Mouse (Mus musculus): ENCODE data around the gene Ntmt1. TPM values are rescaled to one million over a fixed set of nuclear protein-coding genes. Genes with fewer than 3 reads are reported as not detected.

Gene Ntmt1
- polyA plus RNA-seq, 1 experiment from 2014 or later, result 121 TPM

- Histone ChIP-seq H3K4me2 (ENCODE audit: low read length) (no peak overlapping the region), H3K36me3 (ENCODE audit: control insufficient read depth, insufficient read depth) (no peaks in the 10 kb centered on the region), H3K9me3 (ENCODE audit: control insufficient read depth, low read length) (no peaks in the 10 kb centered on the region), H3K27ac (ENCODE audit: low read length) (no peak overlapping the region), H3K27me3 (replicated peaks; ENCODE audit: control insufficient read depth, insufficient read depth, low read length) (peaks cover 14% of the 10 kb centered on the region), H3K4me1 (replicated peaks; ENCODE audit: control insufficient read depth, insufficient read depth, low read length) (peaks cover 7% of the 10 kb centered on the region), H3K9ac (replicated peaks; ENCODE audit: low read depth, low read length) (no peak overlapping the region), H3K4me3 (replicated peaks; ENCODE audit: low read length) (no peak overlapping the region)
- no peak for ATAC-seq
- WGBS, result 48% methylated on average over 6 of the region's 6 CpGs
These were observed 39.1 kb downstream of the Ntmt1 start for GRCm38 (mm10) chr2:30846723-30847122.

- Histone ChIP-seq H3K9ac (replicated peaks; ENCODE audit: low read depth, low read length) (no peak overlapping the region), H3K4me2 (ENCODE audit: low read length) (no peak overlapping the region), H3K9me3 (ENCODE audit: control insufficient read depth, low read length) (no peaks in the 10 kb centered on the region), H3K4me1 (replicated peaks; ENCODE audit: control insufficient read depth, insufficient read depth, low read length) (peaks cover 12% of the 10 kb centered on the region), H3K4me3 (replicated peaks; ENCODE audit: low read length) (no peak overlapping the region), H3K27me3 (replicated peaks; ENCODE audit: control insufficient read depth, insufficient read depth, low read length) (peaks cover 14% of the 10 kb centered on the region), H3K36me3 (ENCODE audit: control insufficient read depth, insufficient read depth) (no peaks in the 10 kb centered on the region), H3K27ac (ENCODE audit: low read length) (no peak overlapping the region)
- WGBS, result 42% methylated on average over 8 of the region's 8 CpGs
- ATAC-seq, result no peak
These were observed 40.6 kb downstream of the Ntmt1 start for GRCm38 (mm10) chr2:30848184-30848583.

DNA sequence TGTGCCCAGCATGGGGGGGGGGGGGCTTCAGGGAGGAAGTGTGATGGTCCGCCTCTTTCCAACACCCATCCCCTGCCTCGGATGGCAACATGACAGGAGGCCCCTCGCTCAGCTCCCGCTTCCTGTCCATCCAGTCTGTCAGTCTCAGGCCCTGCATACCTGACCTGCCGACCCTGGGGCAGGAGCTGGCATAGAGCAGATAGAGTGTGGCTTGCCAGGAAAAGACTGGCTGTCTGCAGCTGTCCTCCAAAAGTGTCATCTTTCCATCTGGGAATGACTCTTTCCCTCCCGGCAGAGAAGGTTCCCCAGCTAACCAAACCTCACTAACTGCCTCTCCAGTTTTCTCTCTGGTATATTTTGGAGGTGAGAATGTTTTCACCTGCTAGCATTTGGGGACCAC is 43.0 kb downstream of the Ntmt1 start:
- H3K36me3 ChIP-seq (ENCODE audit: control insufficient read depth, insufficient read depth), result no peaks in the 10 kb centered on the region
- H3K4me1 ChIP-seq (replicated peaks; ENCODE audit: control insufficient read depth, insufficient read depth, low read length), result peaks cover 6% of the 10 kb centered on the region
- WGBS, result 73% methylated on average over 5 of the region's 6 CpGs
- H3K9ac ChIP-seq (replicated peaks; ENCODE audit: low read depth, low read length), result no peak overlapping the region
- no peak for ATAC-seq
- H3K27ac ChIP-seq (ENCODE audit: low read length), result no peak overlapping the region
- no peaks in the 10 kb centered on the region for H3K9me3 ChIP-seq (ENCODE audit: control insufficient read depth, low read length)
- H3K4me2 ChIP-seq (ENCODE audit: low read length), result no peak overlapping the region
- 0 out of 2 replicates have a peak, but pooled peaks cover 6% of the 10 kb centered on the region for H3K27me3 ChIP-seq (replicated peaks; ENCODE audit: control insufficient read depth, insufficient read depth, low read length)
- no peak overlapping the region for H3K4me3 ChIP-seq (replicated peaks; ENCODE audit: low read length)

DNA sequence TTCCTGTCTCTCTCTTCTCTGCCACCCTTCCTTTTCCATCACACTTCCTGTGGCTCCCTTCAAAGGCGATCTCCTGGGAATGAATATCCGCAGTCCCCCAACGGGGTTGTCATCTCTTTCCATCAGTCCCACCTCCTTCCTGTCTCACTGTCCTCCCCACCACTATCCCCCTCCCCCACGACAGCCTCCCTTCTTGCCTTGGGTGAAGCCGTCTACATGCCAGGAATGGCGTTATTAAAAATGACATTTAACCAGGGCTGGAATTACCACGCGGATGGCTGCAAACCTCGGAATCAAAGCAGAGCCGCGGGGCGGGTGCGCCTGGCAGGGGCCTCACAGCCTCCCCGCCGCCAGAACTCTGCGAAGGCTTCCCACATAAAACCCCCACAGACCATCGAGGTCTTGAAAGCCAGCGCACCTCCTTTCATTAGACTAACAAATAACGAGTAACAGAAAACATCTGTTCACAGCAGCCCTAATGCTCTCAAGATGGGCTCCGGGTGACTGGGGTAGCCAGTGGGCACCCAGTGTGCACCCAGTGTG is 45.2 kb downstream of the Ntmt1 start:
- 33% methylated on average over 20 of the region's 20 CpGs for WGBS
- Histone ChIP-seq H3K36me3 (ENCODE audit: control insufficient read depth, insufficient read depth) (no peaks in the 10 kb centered on the region), H3K4me2 (ENCODE audit: low read length) (no peak overlapping the region), H3K4me1 (replicated peaks; ENCODE audit: control insufficient read depth, insufficient read depth, low read length) (peaks cover 5% of the 10 kb centered on the region; the same call in 1 of the 2 replicates), H3K9me3 (ENCODE audit: control insufficient read depth, low read length) (no peaks in the 10 kb centered on the region), H3K27ac (ENCODE audit: low read length) (no peak overlapping the region), H3K9ac (replicated peaks; ENCODE audit: low read depth, low read length) (no peak overlapping the region), H3K27me3 (replicated peaks; ENCODE audit: control insufficient read depth, insufficient read depth, low read length) (no peaks in the 10 kb centered on the region), H3K4me3 (replicated peaks; ENCODE audit: low read length) (no peak overlapping the region)
- no peak for ATAC-seq

- no peak overlapping the region for H3K4me2 ChIP-seq (ENCODE audit: low read length)
- no peaks in the 10 kb centered on the region for H3K27me3 ChIP-seq (replicated peaks; ENCODE audit: control insufficient read depth, insufficient read depth, low read length)
- H3K9ac ChIP-seq (replicated peaks; ENCODE audit: low read depth, low read length), result no peak overlapping the region
- no peak overlapping the region for H3K27ac ChIP-seq (ENCODE audit: low read length)
- no peaks in the 10 kb centered on the region for H3K9me3 ChIP-seq (ENCODE audit: control insufficient read depth, low read length)
- no peak overlapping the region for H3K4me3 ChIP-seq (replicated peaks; ENCODE audit: low read length)
- no peaks in the 10 kb centered on the region for H3K36me3 ChIP-seq (ENCODE audit: control insufficient read depth, insufficient read depth)
- peaks cover 7% of the 10 kb centered on the region; the same call in 1 of the 2 replicates for H3K4me1 ChIP-seq (replicated peaks; ENCODE audit: control insufficient read depth, insufficient read depth, low read length)
- WGBS, result 58% methylated on average over 6 of the region's 6 CpGs
- ATAC-seq, result no peak
These were observed 49.5 kb downstream of the Ntmt1 start for GRCm38 (mm10) chr2:30857076-30857475.

GRCm38 (mm10) chr2:30859782-30860181 is 52.2 kb downstream of the Ntmt1 start:
- Histone ChIP-seq H3K36me3 (ENCODE audit: control insufficient read depth, insufficient read depth) (no peaks in the 10 kb centered on the region), H3K9me3 (ENCODE audit: control insufficient read depth, low read length) (no peaks in the 10 kb centered on the region), H3K27me3 (replicated peaks; ENCODE audit: control insufficient read depth, insufficient read depth, low read length) (0 out of 2 replicates have a peak, but pooled peaks cover 2% of the 10 kb centered on the region), H3K4me1 (replicated peaks; ENCODE audit: control insufficient read depth, insufficient read depth, low read length) (0 out of 2 replicates have a peak, but pooled peaks cover 3% of the 10 kb centered on the region), H3K9ac (replicated peaks; ENCODE audit: low read depth, low read length) (no peak overlapping the region), H3K4me2 (ENCODE audit: low read length) (no peak overlapping the region), H3K4me3 (replicated peaks; ENCODE audit: low read length) (no peak overlapping the region), H3K27ac (ENCODE audit: low read length) (no peak overlapping the region)
- 83% methylated on average over 5 of the region's 5 CpGs for WGBS
- ATAC-seq, result no peak

DNA sequence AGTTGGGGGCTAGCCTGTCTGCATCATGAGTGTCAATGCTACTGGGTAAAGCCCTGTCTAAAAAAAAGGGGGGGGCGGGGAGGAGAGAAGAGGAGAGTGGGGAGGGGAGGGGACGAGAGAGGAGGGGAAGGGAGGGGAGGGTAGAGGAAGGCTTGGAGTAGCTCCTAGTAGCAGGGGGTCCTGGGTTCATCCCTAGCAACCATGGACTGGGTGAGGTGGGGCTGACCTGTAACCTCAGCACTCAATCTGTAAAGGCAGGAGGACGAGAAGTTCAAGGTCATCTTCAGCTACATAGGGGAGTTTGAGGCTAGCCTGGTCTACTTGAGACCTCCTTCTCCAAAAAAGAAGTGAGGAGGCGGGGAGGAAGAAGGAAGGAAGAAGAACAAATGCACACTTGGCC is 54.5 kb downstream of the Ntmt1 start:
- Histone ChIP-seq H3K36me3 (ENCODE audit: control insufficient read depth, insufficient read depth) (no peaks in the 10 kb centered on the region), H3K9me3 (ENCODE audit: control insufficient read depth, low read length) (no peaks in the 10 kb centered on the region), H3K27me3 (replicated peaks; ENCODE audit: control insufficient read depth, insufficient read depth, low read length) (0 out of 2 replicates have a peak, but pooled peaks cover 2% of the 10 kb centered on the region), H3K9ac (replicated peaks; ENCODE audit: low read depth, low read length) (no peak overlapping the region), H3K27ac (ENCODE audit: low read length) (no peak overlapping the region), H3K4me3 (replicated peaks; ENCODE audit: low read length) (no peak overlapping the region), H3K4me1 (replicated peaks; ENCODE audit: control insufficient read depth, insufficient read depth, low read length) (0 out of 2 replicates have a peak, but pooled peaks cover 3% of the 10 kb centered on the region), H3K4me2 (ENCODE audit: low read length) (no peak overlapping the region)
- ATAC-seq, result no peak
- WGBS, result 67% methylated on average over 4 of the region's 4 CpGs

- Histone ChIP-seq H3K36me3 (ENCODE audit: control insufficient read depth, insufficient read depth) (no peaks in the 10 kb centered on the region), H3K4me3 (replicated peaks; ENCODE audit: low read length) (no peak overlapping the region), H3K4me1 (replicated peaks; ENCODE audit: control insufficient read depth, insufficient read depth, low read length) (0 out of 2 replicates have a peak, but pooled peaks cover 3% of the 10 kb centered on the region), H3K4me2 (ENCODE audit: low read length) (no peak overlapping the region), H3K9me3 (ENCODE audit: control insufficient read depth, low read length) (no peaks in the 10 kb centered on the region), H3K27me3 (replicated peaks; ENCODE audit: control insufficient read depth, insufficient read depth, low read length) (0 out of 2 replicates have a peak, but pooled peaks cover 2% of the 10 kb centered on the region), H3K27ac (ENCODE audit: low read length) (no peak overlapping the region), H3K9ac (replicated peaks; ENCODE audit: low read depth, low read length) (no peak overlapping the region)
- 87% methylated on average over 9 of the region's 9 CpGs for WGBS
- ATAC-seq, result no peak
These were observed 55.9 kb downstream of the Ntmt1 start for GRCm38 (mm10) chr2:30863574-30863973.

GRCm38 (mm10) chr2:30864968-30865381 is 57.3 kb downstream of the Ntmt1 start:
- no peak for ATAC-seq
- Histone ChIP-seq H3K4me1 (replicated peaks; ENCODE audit: control insufficient read depth, insufficient read depth, low read length) (0 out of 2 replicates have a peak, but pooled peaks cover 3% of the 10 kb centered on the region), H3K9ac (replicated peaks; ENCODE audit: low read depth, low read length) (peak overlapping the region; percentile 12; the same call in 1 of the 2 replicates), H3K4me2 (ENCODE audit: low read length) (peak overlapping the region; percentile 40), H3K36me3 (ENCODE audit: control insufficient read depth, insufficient read depth) (no peaks in the 10 kb centered on the region), H3K27ac (ENCODE audit: low read length) (no peak overlapping the region), H3K9me3 (ENCODE audit: control insufficient read depth, low read length) (no peaks in the 10 kb centered on the region), H3K27me3 (replicated peaks; ENCODE audit: control insufficient read depth, insufficient read depth, low read length) (0 out of 2 replicates have a peak, but pooled peaks cover 2% of the 10 kb centered on the region), H3K4me3 (replicated peaks; ENCODE audit: low read length) (peak overlapping the region; percentile 11; the same call in 1 of the 2 replicates)
- WGBS, result 3% methylated on average over 35 of the region's 35 CpGs

Data from forebrain, embryonic 16.5 days (tissue).